Mouse (Mus musculus) adrenal gland, postnatal 4 days (tissue): ENCODE measurements around the gene Ltf. TPM values are rescaled to one million over a fixed set of nuclear protein-coding genes. Genes with fewer than 3 reads are reported as not detected.

Experiments
- DNase-seq, 2 experiments: peaks; one replicate each; pipeline ENCODE4 v3.0.0; 2021 to 2022; ENCODE audit warnings: low spot score in 2 of 2, mixed read lengths in 2 of 2
- total RNA-seq, 2 experiments: library from RNA; stranded (reverse); gene quantifications; 2 replicates each; pipeline ENCODE4 v1.2.3; 2021

The Ltf gene
- total RNA-seq, 2 experiments from 2014 or later = 17.6 to 44.5 TPM

GRCm38 (mm10) chr9:111026791-111027190, 7.7 kb downstream of the Ltf start:
- no peak for DNase-seq

DNA sequence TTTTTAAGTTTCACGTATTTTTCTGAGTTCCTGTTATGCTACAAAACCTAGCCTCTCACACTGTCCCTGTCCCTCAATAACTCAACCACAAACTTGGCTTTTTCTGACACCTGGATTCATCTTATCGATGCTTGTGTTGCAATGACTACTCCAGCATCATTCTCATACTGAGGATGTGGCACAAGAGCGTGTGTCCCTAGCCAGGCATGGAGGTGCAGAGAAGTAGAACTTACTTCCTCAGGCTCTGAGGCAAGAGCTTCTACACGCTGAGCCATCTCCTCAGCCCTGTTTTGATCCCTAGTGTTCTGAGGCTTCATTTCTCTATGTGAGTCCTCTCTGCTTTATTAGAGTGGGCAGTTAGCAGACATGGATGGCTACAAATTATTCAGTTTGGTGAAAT, 14.6 kb downstream of the Ltf start:
- DNase-seq = no peak

GRCm38 (mm10) chr9:111039966-111040365, 20.9 kb downstream of the Ltf start:
- DNase-seq = no peak

DNA sequence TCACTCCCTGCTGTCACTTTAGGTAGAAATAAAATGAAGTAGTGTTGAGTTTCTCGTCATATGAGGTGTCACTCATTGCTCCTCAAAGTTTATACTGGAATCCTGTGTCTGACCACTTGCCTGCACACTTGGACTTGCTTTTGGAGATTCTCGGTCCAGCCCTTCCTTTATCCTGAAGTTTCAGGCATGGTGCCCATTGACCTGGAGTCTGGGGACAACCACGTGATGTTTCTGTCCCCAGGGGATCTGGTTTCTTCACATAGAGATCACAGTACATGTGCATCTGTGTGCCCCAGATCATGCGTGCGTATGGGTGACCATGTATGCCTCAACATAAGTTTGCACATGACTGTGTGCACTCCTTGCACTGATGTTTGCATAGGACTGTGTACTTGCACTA, 23.2 kb downstream of the Ltf start:
- no peak for DNase-seq

DNA sequence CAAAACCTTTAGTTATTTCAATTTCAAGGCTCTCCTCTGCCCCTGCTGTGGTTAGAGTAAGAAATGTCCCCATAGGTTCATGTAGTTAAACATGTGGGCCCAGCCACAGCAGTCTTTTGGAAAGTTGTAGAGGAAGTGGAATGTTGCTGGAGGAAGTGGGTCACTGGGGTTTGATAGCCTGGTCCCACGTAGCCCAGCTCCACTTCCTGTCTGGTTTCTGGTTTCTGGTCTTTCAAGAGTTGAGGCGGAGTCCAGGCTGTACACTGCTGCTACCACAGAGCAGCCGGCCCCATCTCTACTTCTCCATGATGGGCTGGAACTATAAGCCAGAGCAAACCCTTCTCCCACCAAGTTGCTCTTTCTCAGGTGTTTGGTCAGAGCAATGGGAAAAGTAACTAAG, 27.2 kb downstream of the Ltf start:
- no peak for DNase-seq

GRCm38 (mm10) chr9:111047266-111047665, 28.2 kb downstream of the Ltf start:
- no peak for DNase-seq

GRCm38 (mm10) chr9:111048452-111048851, 29.4 kb downstream of the Ltf start:
- DNase-seq = no peak

- DNase-seq = no peak
These were observed 35.9 kb downstream of the Ltf start for GRCm38 (mm10) chr9:111054923-111055322.

GRCm38 (mm10) chr9:111055800-111056518, 36.9 kb downstream of the Ltf start:
- no peak for DNase-seq

GRCm38 (mm10) chr9:111056519-111056797, 37.4 kb downstream of the Ltf start:
- DNase-seq = no peak

DNA sequence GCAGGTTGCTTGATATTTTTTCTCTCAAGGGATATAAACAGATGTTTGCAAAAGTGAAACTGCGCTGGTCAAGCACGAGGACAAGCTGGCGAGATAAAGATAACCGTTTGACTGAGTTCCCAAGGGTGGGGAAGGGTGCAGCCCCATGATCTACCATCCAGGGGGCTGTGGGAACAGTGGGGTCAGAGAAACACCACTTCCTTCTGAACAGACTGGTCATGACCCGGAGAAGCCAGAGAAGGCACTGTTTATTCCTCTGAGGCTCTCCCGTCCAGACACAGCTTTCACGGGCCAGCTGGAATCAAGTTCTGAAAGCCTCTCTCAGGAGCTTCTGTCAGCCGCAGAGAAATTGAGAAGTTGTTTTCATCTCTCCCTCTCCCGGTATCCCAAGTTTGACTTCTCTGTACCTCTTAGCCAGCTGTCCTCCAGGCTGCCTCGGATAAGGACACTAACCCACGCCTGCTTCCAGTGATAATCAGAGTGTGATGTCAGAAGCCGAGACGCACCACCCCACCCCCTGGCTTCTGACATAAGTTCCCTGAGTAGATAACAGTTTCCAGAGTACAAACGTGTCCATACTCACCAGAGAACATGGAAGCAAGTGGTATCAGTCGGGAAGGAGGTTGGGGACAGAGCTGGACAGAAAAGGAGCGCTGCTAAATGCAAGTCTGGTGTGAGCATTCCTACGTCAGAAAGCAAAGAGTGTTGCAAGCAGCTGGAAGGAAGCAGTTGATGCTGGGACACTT, 37.9 kb downstream of the Ltf start, which contains the start of gene Ccrl2:
TSS of gene Ccrl2 (minus strand) at position 722 of the 746 bp plus-strand sequence.
- DNase-seq = no peak

GRCm38 (mm10) chr9:111057544-111058370, 38.7 kb downstream of the Ltf start:
- no peak for DNase-seq

- no peak for DNase-seq
These were observed 40.0 kb downstream of the Ltf start for GRCm38 (mm10) chr9:111058943-111059556.

GRCm38 (mm10) chr9:111062840-111063239, 43.8 kb downstream of the Ltf start:
- no peak for DNase-seq

DNA sequence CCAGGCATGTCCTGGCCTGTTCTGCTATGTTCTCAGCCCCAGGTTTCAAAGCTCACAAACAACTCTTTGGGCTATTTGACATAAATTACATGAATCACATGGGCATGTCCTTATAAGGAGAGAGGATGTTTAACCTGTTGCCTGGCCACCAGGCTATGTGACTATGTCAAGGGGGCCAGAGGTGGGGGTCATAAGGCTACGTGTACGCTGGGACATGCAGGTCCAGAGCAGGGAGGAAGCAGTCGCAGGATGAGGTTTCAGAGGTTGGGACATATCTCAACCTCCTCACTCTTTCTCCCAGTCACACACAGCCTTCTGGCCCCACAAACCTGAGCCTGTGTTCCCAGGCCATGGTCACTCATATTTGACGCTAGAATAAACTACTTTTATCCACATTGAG, 48.0 kb downstream of the Ltf start:
- DNase-seq = no peak

DNA sequence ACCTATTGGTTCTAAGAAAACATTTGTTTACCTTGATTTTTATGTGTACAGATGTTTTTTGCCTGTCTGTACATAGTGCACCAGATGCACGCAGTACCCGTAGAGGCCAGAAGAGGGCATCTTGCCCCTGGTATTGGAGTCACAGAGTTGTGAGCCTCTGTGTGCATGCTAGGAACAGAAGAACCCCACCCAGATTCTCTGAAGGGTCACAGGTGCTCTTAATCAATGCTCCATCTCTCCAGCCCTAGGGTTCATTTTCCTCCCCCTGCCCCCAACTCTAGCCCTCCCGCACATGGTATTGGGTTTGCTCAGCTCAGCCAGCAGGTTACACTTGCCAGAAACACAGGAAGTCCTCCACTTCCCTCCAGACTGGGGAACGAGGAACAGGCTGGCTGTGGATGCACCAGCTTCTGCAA, 51.5 kb downstream of the Ltf start:
- DNase-seq = peak in 1 of 2 experiments; percentile 28

- DNase-seq = no peak
These were observed 53.1 kb downstream of the Ltf start for GRCm38 (mm10) chr9:111072175-111072574.

- DNase-seq = no peak
These were observed 53.9 kb downstream of the Ltf start for GRCm38 (mm10) chr9:111072971-111073370.

DNA sequence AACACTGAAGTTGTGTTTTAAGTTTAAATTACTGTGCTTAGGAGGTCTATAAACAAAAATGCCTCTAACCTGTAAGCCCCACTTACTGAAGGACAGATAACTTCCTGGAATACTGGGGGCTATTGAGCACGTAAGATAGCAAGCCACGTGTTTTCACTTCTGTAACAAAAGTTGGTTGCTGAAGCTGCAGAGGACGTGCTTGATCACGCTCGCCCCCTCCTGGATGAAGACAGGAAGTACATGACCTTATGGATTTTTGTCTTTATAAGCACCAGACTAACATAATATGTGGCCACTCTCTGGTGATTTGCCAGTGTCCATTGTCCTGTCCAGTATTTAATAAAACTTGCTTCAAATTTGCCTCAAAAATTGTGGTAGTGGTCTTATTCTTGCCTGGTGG, 58.7 kb downstream of the Ltf start:
- no peak for DNase-seq

DNA sequence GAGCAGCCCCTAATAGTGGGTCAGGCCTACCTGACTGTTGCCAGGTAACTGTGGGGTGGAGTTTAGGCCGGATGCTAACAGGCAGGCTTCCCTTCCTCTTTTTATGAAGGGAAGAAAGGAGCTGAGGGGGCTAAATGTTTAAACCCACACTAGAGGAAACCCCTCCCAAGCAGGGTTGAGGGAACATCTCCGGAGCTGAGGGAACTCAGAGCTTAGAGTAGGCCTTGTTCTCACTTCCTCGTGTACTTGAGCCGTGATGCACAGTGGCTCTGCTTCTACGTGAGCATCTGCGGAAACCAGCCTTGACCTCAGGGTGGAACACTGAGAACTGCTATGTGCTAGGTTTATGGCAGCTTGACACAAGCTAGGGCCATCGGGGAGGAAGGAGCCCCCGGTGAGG, 61.7 kb downstream of the Ltf start:
- no peak for DNase-seq

- DNase-seq = no peak
These were observed 62.7 kb downstream of the Ltf start for GRCm38 (mm10) chr9:111081765-111082164.

DNA sequence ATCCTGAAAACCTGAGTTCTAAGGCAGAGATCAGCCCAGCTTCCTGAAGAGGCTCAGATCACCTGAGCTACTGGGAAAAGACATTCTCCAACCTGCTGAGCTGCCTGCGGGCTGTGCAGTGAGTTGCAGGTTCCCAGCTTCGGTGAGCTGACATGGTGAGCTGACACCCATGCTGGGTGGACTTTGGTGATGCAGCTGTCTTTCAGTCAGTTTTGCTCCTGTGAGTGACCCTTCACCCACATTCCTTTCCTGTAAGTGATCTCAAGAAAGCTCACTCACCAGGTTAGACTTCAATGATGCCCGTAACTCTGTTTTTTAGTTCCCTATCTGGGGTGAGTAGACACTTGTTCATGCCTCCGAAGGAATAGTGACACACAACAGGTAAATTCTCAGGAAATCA, 66.3 kb downstream of the Ltf start:
- DNase-seq = no peak
